Mouse (Mus musculus) lung, postnatal 0 days (tissue): ENCODE measurements around the gene Tubgcp2.

Experiments used
- CTCF ChIP-seq: IDR thresholded peaks from 2 replicates; pipeline ENCODE4 v1.5.1; 2016; ENCODE audit warnings: antibody characterized with exemption, mild to moderate bottlenecking
- EP300 ChIP-seq: IDR thresholded peaks from 2 replicates; pipeline ENCODE4 v1.6.1; 2016; ENCODE audit warnings: antibody characterized with exemption, mild to moderate bottlenecking, control low read depth

- TF ChIP-seq CTCF (no peak), EP300 (no peak)
These were observed 25.1 kb downstream of the Tubgcp2 start for GRCm38 (mm10) chr7:140011336-140011735.
